Mouse (Mus musculus) limb, embryonic 15.5 days (tissue): ENCODE measurements around the gene Dera. TPM values are rescaled to one million over a fixed set of nuclear protein-coding genes. Genes with fewer than 3 reads are reported as not detected.
"Not testable (repeated sequence)": the region's sequence is repeated elsewhere in the genome, so short reads cannot be mapped to it uniquely, and the experiment has no call there.

Experiments used
- ATAC-seq: fragments of 200-750 bp; cut with Nextera tagmentation; 2 replicates; pipeline ENCODE4 v1.8.0; 2017; ENCODE audit warnings: low read depth, moderate TSS enrichment; ENCODE audit not compliant: insufficient number of reproducible peaks, low FRiP score, low TSS enrichment
- H3K27ac ChIP-seq: fragments of 300-500 bp; sonication (generic); 2 replicates; pipeline ENCODE4 v1.5.1; 2015; ENCODE audit warnings: moderate library complexity, mild to moderate bottlenecking, inconsistent platforms
- H3K27me3 ChIP-seq: fragments of 300-500 bp; sonication (generic); 2 replicates; pipeline ENCODE4 v1.6.1; 2015; ENCODE audit warnings: inconsistent platforms
- H3K36me3 ChIP-seq: fragments of 300-500 bp; sonication (generic); 2 replicates; pipeline ENCODE4 v1.6.1; 2015; ENCODE audit warnings: inconsistent platforms
- H3K4me1 ChIP-seq: fragments of 300-500 bp; sonication (generic); 2 replicates; pipeline ENCODE4 v1.6.1; 2015; ENCODE audit warnings: inconsistent platforms
- H3K4me2 ChIP-seq: fragments of 300-500 bp; sonication (generic); 2 replicates; pipeline ENCODE4 v1.6.1; 2015; ENCODE audit warnings: mild to moderate bottlenecking, inconsistent platforms
- H3K4me3 ChIP-seq: fragments of 300-500 bp; sonication (generic); 2 replicates; pipeline ENCODE4 v1.5.1; 2015; ENCODE audit warnings: mild to moderate bottlenecking, inconsistent platforms
- H3K9ac ChIP-seq: fragments of 300-500 bp; sonication (generic); 2 replicates; pipeline ENCODE4 v1.6.1; 2015; ENCODE audit warnings: inconsistent platforms
- H3K9me3 ChIP-seq: fragments of 300-500 bp; sonication (generic); 2 replicates; pipeline ENCODE4 v1.6.1; 2016; ENCODE audit warnings: inconsistent platforms
- WGBS: fragments of 180-500 bp; shearing (Covaris S2); methylation state at CpG from one replicate; pipeline ENCODE4 v1.1.7; 2015; 5-methylcytosine and 5-hydroxymethylcytosine counted together
- polyA plus RNA-seq: library from polyadenylated mRNA; unstranded; fragments of >200 nt; fragmentation: Nextera tagmentation; extraction: Ambion mirVana; gene quantifications from 2 replicates; pipeline ENCODE4 v1.2.1, GENCODE M21; 2015

Dera gene
- polyA plus RNA-seq, result 41.2 and 44.9 TPM in 2 replicates

DNA sequence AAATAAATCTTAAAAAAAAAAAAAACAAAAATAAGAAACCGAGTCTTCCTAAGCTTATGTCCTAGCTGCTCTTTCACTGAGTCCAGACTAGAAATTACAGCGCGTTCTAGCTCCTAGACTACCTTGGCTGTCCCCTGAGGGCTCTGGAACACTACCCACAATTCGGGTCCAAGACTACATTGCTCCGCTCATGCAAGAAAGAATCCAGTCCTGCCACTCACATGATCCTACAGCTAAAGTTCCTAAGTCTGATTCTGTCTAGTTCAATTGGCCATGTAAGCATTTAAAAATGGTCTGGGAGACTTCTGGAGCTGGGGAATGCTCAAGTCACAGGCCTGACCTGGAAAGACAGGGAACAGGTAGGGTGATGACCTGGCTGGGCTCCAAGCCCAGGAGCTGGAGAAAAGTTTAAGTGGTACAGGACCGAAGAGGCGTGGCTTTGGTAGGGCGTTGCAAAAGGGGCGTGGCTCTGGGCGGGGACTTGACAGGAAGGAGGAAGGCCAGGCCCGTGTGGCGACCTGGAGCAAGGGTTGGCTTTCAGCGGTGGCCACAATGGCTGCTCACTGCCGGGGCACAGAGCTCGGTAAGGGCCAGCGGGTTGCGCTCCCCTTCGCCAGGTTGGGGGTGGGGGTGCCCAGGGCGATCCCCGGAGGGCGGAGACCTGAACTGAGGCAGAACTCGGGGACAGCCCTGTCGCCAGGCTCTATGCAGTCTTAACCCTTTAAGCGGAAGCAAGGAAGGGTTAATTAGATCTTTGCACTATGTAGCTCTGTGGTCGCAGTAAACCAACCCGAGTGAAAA, at the start of gene Dera:
TSS of gene Dera (plus strand) at position 491 of the 801 bp plus-strand sequence.
- 10% methylated on average over 26 of the region's 26 CpGs for WGBS
- H3K4me1 ChIP-seq, result peaks cover 7% of the 10 kb centered on the region; the same call in 1 of the 2 replicates
- H3K27me3 ChIP-seq, result no peaks in the 10 kb centered on the region
- H3K36me3 ChIP-seq, result peaks cover 26% of the 10 kb centered on the region
- H3K9me3 ChIP-seq, result no peaks in the 10 kb centered on the region
- peak within 1 kb of the TSS; percentile 79 for H3K4me2 ChIP-seq
- 0 out of 2 replicates have a peak within 1 kb of the TSS, but pooled peaks have one; percentile 43 for H3K27ac ChIP-seq
- peak within 1 kb of the TSS; percentile 73 for H3K4me3 ChIP-seq
- ATAC-seq, result peak; percentile 73; the same call in 1 of the 2 replicates
- peak within 1 kb of the TSS; percentile 58 for H3K9ac ChIP-seq

DNA sequence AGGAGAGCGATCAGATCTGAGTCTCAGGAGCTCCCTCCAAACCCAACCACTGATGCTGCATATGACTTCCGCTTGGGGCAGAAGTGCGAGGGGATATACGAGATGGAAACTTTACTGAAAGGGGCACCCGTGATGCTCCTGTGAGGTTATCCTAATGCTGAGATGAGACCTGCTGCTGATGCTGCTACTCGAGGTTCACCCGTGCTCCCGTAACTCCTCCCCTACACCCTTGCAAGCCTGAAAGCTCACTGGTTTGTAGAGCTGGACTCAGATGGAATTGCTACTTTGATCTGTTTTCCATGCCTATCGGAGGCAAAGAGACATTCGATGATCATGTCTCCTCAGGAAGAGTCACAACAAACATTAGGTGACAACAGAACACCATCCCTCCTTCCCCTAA, 48.1 kb upstream of the Dera start:
- 91% methylated on average over 10 of the region's 10 CpGs for WGBS
- Histone ChIP-seq H3K36me3 (no peaks in the 10 kb centered on the region), H3K4me1 (peaks cover 3% of the 10 kb centered on the region; the same call in 1 of the 2 replicates), H3K27me3 (no peaks in the 10 kb centered on the region), H3K9ac (no peak overlapping the region), H3K9me3 (no peaks in the 10 kb centered on the region), H3K4me3 (no peak overlapping the region), H3K4me2 (no peak overlapping the region), H3K27ac (no peak overlapping the region)
- ATAC-seq, result no peak

DNA sequence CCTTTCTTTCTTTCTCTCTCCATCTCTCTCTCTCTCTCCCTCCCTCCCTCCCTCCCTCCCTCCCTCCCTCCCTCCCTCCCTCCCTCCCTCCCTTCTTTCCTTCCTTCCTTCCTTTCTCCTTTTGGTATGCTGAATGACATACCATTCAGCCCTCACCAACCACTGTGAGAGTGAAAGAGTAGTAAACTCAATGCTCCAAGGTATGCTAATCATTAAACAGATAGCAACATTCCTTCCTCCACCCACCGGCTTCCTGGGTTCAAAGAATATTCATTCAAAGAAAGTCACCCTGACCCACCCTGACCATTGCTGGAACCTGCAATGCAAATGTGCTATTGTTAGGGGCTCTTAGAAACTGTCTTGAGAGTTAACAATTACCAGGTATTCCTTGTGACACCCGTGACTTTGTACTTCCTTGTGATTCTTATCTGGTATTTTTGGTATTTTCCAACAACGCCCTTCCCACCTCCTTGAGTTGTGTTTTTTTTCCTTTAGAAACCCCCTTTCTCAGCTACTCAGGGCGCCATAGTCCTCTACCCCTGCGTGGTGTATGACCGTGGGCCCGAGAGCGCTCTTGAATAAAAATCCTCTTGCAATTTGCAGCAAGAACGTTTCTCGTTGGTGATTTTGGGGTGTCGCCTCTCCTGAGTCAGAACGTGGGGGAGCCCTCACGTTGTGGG, 45.5 kb upstream of the Dera start:
- not testable (repeated sequence) for H3K9ac ChIP-seq, H3K27ac ChIP-seq, H3K4me3 ChIP-seq, H3K9me3 ChIP-seq, ATAC-seq, H3K36me3 ChIP-seq, H3K4me1 ChIP-seq, H3K4me2 ChIP-seq, H3K27me3 ChIP-seq
- 85% methylated on average over 13 of the region's 13 CpGs for WGBS

DNA sequence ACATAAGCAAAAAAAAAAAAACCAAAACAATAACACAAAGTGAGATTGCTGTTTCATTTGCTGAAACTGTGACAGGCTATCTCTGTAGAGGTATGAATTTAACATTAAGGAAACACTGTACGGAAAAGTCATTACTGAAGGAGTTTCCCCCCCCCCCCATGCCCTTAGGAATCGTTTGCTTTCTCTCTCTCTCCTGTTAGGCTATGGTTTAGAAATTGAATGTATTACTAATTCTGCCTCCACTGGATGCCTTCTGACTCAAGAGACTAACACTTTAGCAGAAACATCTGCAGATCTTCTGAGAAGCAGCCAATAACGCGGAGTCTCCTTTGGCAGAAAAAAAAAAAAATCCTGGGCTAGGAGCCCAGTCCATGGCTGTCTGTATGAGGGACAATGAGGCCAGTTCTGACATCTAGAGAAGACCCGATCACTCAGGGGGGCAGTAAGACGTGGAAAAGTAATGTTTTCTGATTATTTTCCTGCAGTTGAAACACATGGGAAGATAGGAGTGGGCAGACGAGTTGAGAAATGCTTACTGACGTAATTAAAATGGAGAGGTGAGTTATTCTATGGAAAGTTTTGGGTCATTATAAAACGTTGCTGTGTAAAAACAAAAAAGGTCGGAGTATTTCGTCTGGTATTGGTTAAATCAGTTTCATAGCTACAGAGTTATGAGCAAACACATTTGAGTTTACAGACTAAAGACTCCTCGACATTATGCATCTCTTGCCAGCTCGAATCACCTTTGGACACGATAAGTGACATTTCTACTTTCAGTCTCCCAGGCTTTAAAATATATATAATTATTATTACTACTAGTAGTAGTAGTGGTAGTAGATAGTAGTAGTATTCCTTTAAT, 43.9 kb upstream of the Dera start:
- Histone ChIP-seq H3K9me3 (no peaks in the 10 kb centered on the region), H3K27ac (no peak overlapping the region), H3K4me3 (no peak overlapping the region), H3K4me1 (peaks cover 3% of the 10 kb centered on the region; the same call in 1 of the 2 replicates), H3K27me3 (no peaks in the 10 kb centered on the region), H3K36me3 (no peaks in the 10 kb centered on the region), H3K9ac (no peak overlapping the region), H3K4me2 (no peak overlapping the region)
- peak; percentile 79; the same call in 1 of the 2 replicates for ATAC-seq
- 40% methylated on average over 14 of the region's 14 CpGs for WGBS

DNA sequence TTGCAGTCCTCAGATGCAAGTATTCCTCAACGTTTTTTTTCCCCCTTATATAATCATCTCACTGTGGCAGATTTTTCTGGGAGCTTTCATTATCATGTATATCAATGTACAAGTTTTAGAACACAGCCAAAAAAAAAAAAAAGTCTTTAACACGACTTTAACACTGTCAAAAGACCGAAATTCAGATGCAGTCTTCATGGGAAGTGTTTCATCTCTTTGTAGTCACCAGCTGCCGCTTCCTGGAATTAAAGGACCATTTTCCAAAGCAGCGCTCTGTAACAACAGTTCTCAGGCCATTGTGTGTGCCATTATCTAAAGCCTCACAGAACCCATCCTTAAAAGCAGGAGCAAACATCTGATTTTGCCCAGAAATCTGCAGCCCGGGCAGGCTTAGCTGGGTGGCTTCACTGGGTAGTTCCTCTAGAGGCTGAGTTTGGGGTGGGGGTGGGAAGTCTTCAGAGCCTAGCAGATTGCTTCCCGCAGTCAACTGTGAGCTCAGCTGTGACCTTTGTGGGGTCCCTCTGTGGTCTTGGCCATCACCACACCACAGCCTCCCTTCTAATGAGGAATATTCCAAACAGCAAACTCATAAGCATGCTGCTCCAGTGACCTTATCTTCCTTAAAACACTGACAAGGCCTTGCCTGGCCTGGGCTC, 41.6 kb upstream of the Dera start:
- H3K27ac ChIP-seq, result no peak overlapping the region
- peaks cover 3% of the 10 kb centered on the region; the same call in 1 of the 2 replicates for H3K4me1 ChIP-seq
- no peaks in the 10 kb centered on the region for H3K27me3 ChIP-seq
- H3K4me3 ChIP-seq, result no peak overlapping the region
- WGBS, result 62% methylated on average over 7 of the region's 7 CpGs
- no peaks in the 10 kb centered on the region for H3K9me3 ChIP-seq
- H3K4me2 ChIP-seq, result no peak overlapping the region
- no peaks in the 10 kb centered on the region for H3K36me3 ChIP-seq
- ATAC-seq, result no peak
- no peak overlapping the region for H3K9ac ChIP-seq

DNA sequence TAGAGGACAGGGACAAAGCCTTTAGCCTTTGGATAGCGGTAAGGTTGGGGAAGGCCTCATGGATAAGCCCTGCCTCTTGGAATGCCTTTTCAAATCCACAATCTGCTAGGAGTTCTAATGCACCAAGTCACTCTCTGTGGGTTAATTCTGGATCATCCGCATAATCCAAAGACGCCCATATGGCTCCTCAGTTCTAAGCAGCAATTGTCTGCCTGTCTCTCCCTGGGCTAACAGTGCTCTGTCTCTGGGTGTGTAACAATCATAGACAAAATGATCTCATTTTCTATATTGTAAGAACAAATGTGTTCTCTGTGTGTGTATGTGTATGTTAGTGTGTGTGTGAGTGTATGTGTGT, 41.1 kb upstream of the Dera start:
- no peak for ATAC-seq
- Histone ChIP-seq H3K9me3 (no peaks in the 10 kb centered on the region), H3K27me3 (no peaks in the 10 kb centered on the region), H3K4me2 (no peak overlapping the region), H3K36me3 (no peaks in the 10 kb centered on the region), H3K27ac (no peak overlapping the region), H3K4me1 (peaks cover 3% of the 10 kb centered on the region; the same call in 1 of the 2 replicates), H3K4me3 (no peak overlapping the region), H3K9ac (no peak overlapping the region)
- WGBS, result 87% methylated on average over 3 of the region's 3 CpGs

DNA sequence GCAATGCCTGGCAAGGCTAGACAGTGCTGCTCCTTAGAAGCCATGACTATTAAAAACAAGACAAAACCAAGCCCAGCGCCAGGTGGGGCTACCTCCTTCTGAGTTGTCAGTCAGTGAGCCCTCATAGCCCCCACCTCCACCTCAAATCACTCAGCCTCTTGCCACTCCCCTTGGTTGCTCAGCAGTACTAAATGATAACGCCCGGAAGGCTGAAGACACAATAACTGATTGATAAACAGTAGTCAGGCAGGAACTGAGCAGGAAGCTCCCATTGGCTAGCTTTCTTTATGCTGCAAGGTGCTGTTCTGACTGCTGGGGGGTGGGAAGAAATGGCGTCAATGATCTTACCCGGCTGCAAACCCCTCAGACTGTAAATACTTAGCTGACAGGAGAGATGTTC, 37.5 kb upstream of the Dera start:
- no peaks in the 10 kb centered on the region for H3K36me3 ChIP-seq
- 54% methylated on average over 5 of the region's 5 CpGs for WGBS
- H3K4me1 ChIP-seq, result no peaks in the 10 kb centered on the region
- H3K27ac ChIP-seq, result no peak overlapping the region
- H3K9me3 ChIP-seq, result no peaks in the 10 kb centered on the region
- H3K4me3 ChIP-seq, result no peak overlapping the region
- H3K9ac ChIP-seq, result no peak overlapping the region
- no peaks in the 10 kb centered on the region for H3K27me3 ChIP-seq
- no peak overlapping the region for H3K4me2 ChIP-seq
- no peak for ATAC-seq

DNA sequence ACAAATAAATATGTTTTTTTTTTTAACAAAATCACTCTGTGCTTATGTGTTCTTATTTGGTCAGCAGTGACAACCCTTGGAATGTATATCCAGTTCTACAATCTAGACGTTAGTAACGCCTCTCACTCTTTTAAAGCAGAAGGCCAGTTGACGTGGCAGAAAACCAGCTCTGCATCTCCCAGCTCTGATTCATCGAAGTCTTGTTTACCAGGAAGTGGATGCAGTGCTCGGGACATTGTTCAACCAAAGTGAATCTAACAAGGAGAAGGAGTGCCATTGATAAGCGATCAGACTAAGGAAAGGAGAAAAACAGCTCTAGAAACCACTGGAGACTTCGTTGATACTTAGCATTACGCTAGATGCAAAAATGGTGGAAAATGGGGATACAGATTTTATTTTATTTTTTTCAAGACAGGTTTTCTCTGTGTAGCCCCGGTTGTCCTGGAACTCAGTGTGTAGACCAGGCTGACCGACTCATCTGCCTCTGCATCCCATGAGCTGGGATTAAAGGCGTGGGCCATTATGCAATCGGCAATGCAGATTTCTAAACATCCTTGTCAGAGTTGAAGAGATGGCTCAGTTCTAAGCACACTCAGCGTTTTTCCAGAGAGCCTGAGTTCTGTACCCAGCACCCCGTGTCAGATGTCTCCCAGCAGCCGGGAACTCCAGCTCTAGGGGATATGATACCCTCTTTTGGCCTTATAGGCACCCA, 32.0 kb upstream of the Dera start:
- Histone ChIP-seq H3K4me2 (no peak overlapping the region), H3K9ac (no peak overlapping the region), H3K9me3 (no peaks in the 10 kb centered on the region), H3K27ac (no peak overlapping the region), H3K4me1 (no peaks in the 10 kb centered on the region), H3K27me3 (no peaks in the 10 kb centered on the region; the same call in 1 of the 2 replicates), H3K36me3 (no peaks in the 10 kb centered on the region), H3K4me3 (no peak overlapping the region)
- WGBS, result 89% methylated on average over 15 of the region's 15 CpGs
- ATAC-seq, result no peak

DNA sequence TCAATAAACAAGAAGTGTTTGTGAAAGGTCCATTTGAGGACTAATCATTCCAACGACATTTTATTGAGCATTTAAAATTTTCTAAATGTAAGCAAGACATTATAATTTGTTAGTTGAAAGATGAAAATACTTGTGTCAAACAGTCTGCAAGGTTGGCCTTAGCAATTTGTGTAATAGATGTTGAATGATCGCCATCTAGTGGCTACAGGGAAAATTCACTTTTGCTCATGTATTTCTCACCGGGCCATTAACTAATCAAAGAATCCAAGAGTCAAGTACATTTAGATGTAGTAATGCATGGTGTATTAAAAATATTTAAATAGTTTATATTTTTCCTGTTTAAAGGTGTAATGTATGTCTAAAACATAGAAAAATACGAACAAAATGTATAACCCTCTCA, 30.4 kb upstream of the Dera start:
- Histone ChIP-seq H3K9ac (no peak overlapping the region), H3K27ac (no peak overlapping the region), H3K4me3 (no peak overlapping the region), H3K9me3 (no peaks in the 10 kb centered on the region), H3K4me2 (no peak overlapping the region), H3K27me3 (no peaks in the 10 kb centered on the region; the same call in 1 of the 2 replicates), H3K36me3 (no peaks in the 10 kb centered on the region), H3K4me1 (no peaks in the 10 kb centered on the region)
- no peak for ATAC-seq
- WGBS, result 3% methylated on average over 4 of the region's 4 CpGs

DNA sequence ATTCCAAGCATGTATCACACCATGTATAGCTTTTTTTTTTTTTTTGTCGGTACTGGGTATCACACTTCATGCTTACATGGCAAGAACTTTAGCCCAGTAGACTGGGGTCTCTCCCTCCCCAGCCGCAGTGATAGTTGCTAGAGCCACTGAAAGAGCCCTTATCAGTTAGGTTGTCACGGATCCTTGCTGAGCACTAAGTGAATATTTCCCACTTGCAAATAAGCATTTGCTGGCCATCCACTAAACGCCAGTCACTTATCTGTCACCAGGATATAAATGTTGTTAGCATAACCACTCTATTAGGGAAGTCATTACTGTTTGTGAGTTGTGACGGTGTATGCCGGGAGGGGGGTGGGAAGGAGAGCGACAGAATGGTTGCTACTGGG, 19.9 kb upstream of the Dera start:
- Histone ChIP-seq H3K27me3 (no peaks in the 10 kb centered on the region), H3K4me2 (peak overlapping the region; percentile 78), H3K9ac (peak overlapping the region; percentile 37), H3K4me3 (peak overlapping the region; percentile 92), H3K36me3 (peaks cover 10% of the 10 kb centered on the region), H3K9me3 (no peaks in the 10 kb centered on the region), H3K27ac (peak overlapping the region; percentile 54; the same call in 1 of the 2 replicates), H3K4me1 (peaks cover 14% of the 10 kb centered on the region)
- ATAC-seq, result peak; percentile 5; the same call in 1 of the 2 replicates
- WGBS, result 8% methylated on average over 7 of the region's 7 CpGs
